Mouse (Mus musculus): ENCODE measurements around the gene Cd101. TPM values are rescaled to one million over a fixed set of nuclear protein-coding genes. Genes with fewer than 3 reads are reported as not detected.

The Cd101 gene
- 0.05 and 0.09 TPM in 2 replicates for polyA plus RNA-seq (2015; fragmentation: Nextera tagmentation; extraction: Ambion mirVana)

- H3K27me3 ChIP-seq: no peaks in the 10 kb centered on the region
- H3K4me3 ChIP-seq: no peak within 1 kb of the TSS
- H3K27ac ChIP-seq (replicated peaks): no peak within 1 kb of the TSS
- no peak for ATAC-seq (ENCODE audit: low FRiP score, low read depth)
- H3K9me3 ChIP-seq: no peaks in the 10 kb centered on the region
- H3K9ac ChIP-seq: no peak within 1 kb of the TSS
- no peak within 1 kb of the TSS for H3K4me2 ChIP-seq
- no peaks in the 10 kb centered on the region for H3K4me1 ChIP-seq (replicated peaks)
- H3K36me3 ChIP-seq: no peaks in the 10 kb centered on the region
- 92% methylated on average over 4 of the region's 4 CpGs for WGBS
These were observed at the start of gene Cd101 for GRCm38 (mm10) chr3:101029339-101029738. Gene Cd101 (minus strand): TSS chr3:101029556.

- Histone ChIP-seq H3K4me1 (replicated peaks) (0 out of 2 replicates have a peak, but pooled peaks cover 12% of the 10 kb centered on the region), H3K9ac (no peak overlapping the region), H3K9me3 (no peaks in the 10 kb centered on the region), H3K4me2 (no peak overlapping the region), H3K36me3 (no peaks in the 10 kb centered on the region), H3K27ac (replicated peaks) (no peak overlapping the region), H3K4me3 (no peak overlapping the region), H3K27me3 (no peaks in the 10 kb centered on the region)
- WGBS: 83% methylated on average over 1 of the region's 1 CpGs
- ATAC-seq (ENCODE audit: low FRiP score, low read depth): no peak; the same call in 1 of the 2 replicates
These were observed 49.0 kb upstream of the Cd101 start for GRCm38 (mm10) chr3:101078344-101078743.

GRCm38 (mm10) chr3:101077710-101078100 is 48.3 kb upstream of the Cd101 start:
- Histone ChIP-seq H3K4me1 (replicated peaks) (0 out of 2 replicates have a peak, but pooled peaks cover 12% of the 10 kb centered on the region), H3K9ac (no peak overlapping the region), H3K27ac (replicated peaks) (no peak overlapping the region), H3K36me3 (no peaks in the 10 kb centered on the region), H3K27me3 (no peaks in the 10 kb centered on the region), H3K4me3 (no peak overlapping the region), H3K4me2 (no peak overlapping the region), H3K9me3 (no peaks in the 10 kb centered on the region)
- ATAC-seq (ENCODE audit: low FRiP score, low read depth): no peak
- 56% methylated on average over 6 of the region's 6 CpGs for WGBS

DNA sequence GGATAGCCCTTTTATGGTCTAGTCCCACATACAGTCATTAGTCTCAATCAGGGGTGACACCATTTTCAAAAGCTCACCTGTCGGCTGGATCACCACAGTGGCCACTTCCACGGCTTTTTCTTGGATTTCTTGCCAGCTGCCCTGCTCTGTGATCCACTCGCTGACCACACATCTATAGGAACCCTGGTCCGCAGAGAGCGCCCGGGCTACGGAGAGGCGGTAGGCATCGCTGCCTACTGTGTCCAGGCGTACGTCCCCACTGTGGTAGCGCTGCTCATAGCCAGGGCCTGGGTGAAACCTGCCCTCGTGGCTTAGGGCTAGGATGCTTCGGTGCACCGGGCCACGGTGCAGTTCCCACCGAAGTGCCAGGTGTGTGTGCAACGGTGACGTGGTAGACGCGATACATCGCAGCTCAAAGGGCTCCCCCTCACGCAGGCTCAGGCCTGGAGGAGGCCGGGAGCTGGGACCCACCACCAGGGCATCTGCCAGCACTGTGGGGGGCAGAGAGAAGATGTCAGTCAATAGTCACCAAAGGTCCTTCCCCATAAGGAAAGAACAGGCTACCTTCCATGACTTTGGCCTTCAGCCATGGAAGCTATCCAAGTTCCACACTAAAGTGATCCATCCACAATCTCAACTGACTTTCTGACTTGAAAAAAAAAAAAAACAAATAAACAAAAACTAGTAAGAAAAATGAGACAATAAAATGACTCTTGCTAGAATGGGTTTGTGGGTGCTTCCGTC is 47.8 kb upstream of the Cd101 start:
- no peaks in the 10 kb centered on the region for H3K36me3 ChIP-seq
- H3K9ac ChIP-seq: no peak overlapping the region
- no peak overlapping the region for H3K27ac ChIP-seq (replicated peaks)
- H3K4me2 ChIP-seq: no peak overlapping the region
- H3K4me3 ChIP-seq: no peak overlapping the region
- WGBS: 88% methylated on average over 25 of the region's 25 CpGs
- no peaks in the 10 kb centered on the region for H3K27me3 ChIP-seq
- H3K9me3 ChIP-seq: no peaks in the 10 kb centered on the region
- ATAC-seq (ENCODE audit: low FRiP score, low read depth): no peak
- 0 out of 2 replicates have a peak, but pooled peaks cover 12% of the 10 kb centered on the region for H3K4me1 ChIP-seq (replicated peaks)

DNA sequence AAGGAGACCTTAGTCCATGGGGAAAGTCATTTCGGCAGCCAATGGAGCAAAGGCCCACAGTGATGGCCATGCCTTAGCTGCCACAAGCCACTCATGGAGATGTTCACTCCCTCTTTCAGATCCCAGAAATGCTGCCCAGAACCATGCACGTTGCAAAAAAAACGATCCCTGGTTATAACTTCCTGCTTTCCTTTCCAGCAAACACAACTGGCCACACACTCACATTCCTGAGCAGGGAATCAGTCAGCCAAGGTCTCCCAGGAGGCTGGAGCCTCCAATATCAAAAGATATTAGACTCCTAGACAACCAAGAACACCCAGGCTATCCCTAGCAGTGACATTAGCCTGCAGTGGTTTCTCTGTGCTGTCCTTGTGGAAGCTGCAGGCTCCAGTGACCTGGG is 46.5 kb upstream of the Cd101 start:
- Histone ChIP-seq H3K4me2 (no peak overlapping the region), H3K27ac (replicated peaks) (no peak overlapping the region), H3K4me1 (replicated peaks) (peaks cover 18% of the 10 kb centered on the region; the same call in 1 of the 2 replicates), H3K9ac (no peak overlapping the region), H3K27me3 (no peaks in the 10 kb centered on the region), H3K9me3 (no peaks in the 10 kb centered on the region), H3K4me3 (no peak overlapping the region), H3K36me3 (no peaks in the 10 kb centered on the region)
- no peak for ATAC-seq (ENCODE audit: low FRiP score, low read depth)
- 84% methylated on average over 3 of the region's 3 CpGs for WGBS

DNA sequence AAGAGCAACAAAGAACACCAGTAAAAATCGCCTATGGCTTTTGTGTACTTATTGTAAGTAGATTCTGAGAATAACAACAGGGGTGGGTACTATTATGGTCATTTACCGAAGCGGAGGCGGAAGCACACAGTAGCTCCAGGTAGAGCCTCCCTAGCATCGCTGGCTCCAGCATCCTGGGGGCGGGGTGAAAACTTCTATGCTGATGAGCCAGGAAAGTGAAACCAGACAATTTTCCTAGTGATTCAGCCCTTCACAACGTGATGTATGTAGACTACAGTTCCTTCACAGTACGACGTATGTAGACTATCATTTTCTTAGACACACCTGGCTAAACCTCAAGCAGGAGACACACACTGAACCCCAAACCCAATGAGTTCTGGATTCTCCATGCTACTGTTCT is 44.0 kb upstream of the Cd101 start:
- H3K9me3 ChIP-seq: no peaks in the 10 kb centered on the region
- 83% methylated on average over 9 of the region's 9 CpGs for WGBS
- peaks cover 24% of the 10 kb centered on the region for H3K4me1 ChIP-seq (replicated peaks)
- ATAC-seq (ENCODE audit: low FRiP score, low read depth): no peak
- no peak overlapping the region for H3K4me2 ChIP-seq
- no peak overlapping the region for H3K27ac ChIP-seq (replicated peaks)
- H3K9ac ChIP-seq: no peak overlapping the region
- no peaks in the 10 kb centered on the region for H3K36me3 ChIP-seq
- H3K27me3 ChIP-seq: no peaks in the 10 kb centered on the region
- H3K4me3 ChIP-seq: no peak overlapping the region

DNA sequence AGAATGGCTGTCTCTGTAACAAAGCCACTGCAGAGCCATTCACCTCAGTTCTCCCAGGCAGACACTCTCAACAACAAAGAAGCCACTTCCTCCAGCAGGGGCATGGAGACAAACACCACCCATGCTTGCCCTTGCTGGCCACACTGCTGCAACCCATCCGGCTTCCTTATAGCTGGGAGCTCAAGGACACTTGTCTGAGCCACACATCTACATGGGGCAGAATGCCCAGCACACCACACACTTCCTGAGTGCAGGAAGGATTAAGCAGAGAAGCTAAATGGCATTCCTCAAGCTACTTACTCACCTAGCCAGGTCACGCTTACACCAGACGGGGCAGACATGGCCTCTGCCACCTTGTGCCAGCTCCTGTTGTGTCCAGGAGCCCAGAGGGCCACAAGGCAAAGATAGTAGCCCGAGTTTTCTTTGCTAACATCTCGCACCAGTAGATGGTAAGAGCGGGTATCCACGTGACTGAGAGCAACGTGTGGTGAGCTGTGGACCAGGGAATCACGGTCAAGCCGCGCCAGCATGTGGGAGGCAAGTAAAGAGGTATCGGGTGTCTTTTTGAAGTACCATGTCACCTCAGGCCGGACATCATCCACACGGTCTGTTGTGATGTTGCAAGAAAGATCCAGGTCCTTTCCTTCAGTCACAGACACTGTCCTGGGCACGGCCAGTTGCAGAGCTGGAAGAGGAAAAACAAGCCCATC is 43.3 kb upstream of the Cd101 start:
- Histone ChIP-seq H3K27me3 (no peaks in the 10 kb centered on the region), H3K9ac (no peak overlapping the region), H3K4me1 (replicated peaks) (peaks cover 21% of the 10 kb centered on the region), H3K27ac (replicated peaks) (no peak overlapping the region), H3K4me2 (no peak overlapping the region), H3K9me3 (no peaks in the 10 kb centered on the region), H3K4me3 (no peak overlapping the region), H3K36me3 (no peaks in the 10 kb centered on the region)
- no peak for ATAC-seq (ENCODE audit: low FRiP score, low read depth)
- WGBS: 92% methylated on average over 15 of the region's 15 CpGs

DNA sequence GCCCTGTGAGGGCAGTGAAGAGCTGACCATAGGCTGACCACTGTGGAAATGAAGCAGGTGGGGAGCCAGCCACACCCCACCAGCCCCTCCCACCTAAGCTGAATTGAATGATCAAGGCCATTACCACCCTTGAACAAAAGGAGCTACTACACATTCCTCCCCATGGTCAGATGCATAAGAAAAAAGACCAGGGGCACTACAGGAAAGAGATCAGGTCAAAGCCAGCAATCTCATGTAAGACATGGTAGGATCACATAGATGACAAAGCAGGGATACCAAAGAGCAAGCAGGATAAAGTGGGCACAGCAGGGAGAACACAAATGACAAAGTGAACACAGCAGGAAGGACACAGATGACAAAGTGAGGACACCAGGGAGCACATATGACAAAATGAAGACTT is 42.2 kb upstream of the Cd101 start:
- Histone ChIP-seq H3K4me2 (no peak overlapping the region), H3K4me3 (no peak overlapping the region), H3K27ac (replicated peaks) (no peak overlapping the region), H3K9me3 (no peaks in the 10 kb centered on the region), H3K27me3 (no peaks in the 10 kb centered on the region), H3K4me1 (replicated peaks) (peaks cover 19% of the 10 kb centered on the region), H3K9ac (no peak overlapping the region), H3K36me3 (no peaks in the 10 kb centered on the region)
- no peak for ATAC-seq (ENCODE audit: low FRiP score, low read depth)

DNA sequence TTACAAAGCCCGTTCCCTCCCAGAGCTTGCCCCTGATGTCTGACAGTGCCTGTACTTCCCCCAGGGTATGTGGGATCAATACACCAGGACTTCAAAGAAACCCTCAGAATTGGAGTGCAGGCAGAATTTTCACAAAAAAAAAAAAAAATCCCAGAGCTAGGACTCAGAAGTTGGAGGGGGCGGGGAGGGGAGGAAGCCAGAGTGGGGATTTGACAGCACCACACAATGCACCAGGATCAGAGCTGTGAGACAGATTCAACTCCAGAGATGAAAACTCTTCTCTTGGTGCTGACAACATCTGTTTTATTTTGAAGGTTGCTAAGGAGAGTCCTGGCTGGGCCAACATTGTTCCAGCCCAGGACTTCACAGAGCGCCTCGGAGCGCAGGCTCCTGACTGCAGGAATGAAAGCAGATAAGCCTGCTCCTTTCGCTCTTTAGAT is 41.5 kb upstream of the Cd101 start:
- Histone ChIP-seq H3K4me3 (no peak overlapping the region), H3K9me3 (no peaks in the 10 kb centered on the region), H3K9ac (no peak overlapping the region), H3K36me3 (no peaks in the 10 kb centered on the region), H3K4me1 (replicated peaks) (peaks cover 19% of the 10 kb centered on the region), H3K27me3 (no peaks in the 10 kb centered on the region), H3K27ac (replicated peaks) (0 out of 2 replicates have a peak overlapping the region, but pooled peaks have one; percentile 23), H3K4me2 (no peak overlapping the region)
- WGBS: 52% methylated on average over 6 of the region's 6 CpGs
- ATAC-seq (ENCODE audit: low FRiP score, low read depth): 0 out of 2 replicates have a peak, but pooled peaks have one; percentile 7

GRCm38 (mm10) chr3:101070230-101070795 is 41.0 kb upstream of the Cd101 start:
- Histone ChIP-seq H3K4me3 (no peak overlapping the region), H3K9ac (no peak overlapping the region), H3K4me2 (no peak overlapping the region), H3K27ac (replicated peaks) (0 out of 2 replicates have a peak overlapping the region, but pooled peaks have one; percentile 23), H3K27me3 (no peaks in the 10 kb centered on the region), H3K36me3 (no peaks in the 10 kb centered on the region), H3K9me3 (no peaks in the 10 kb centered on the region), H3K4me1 (replicated peaks) (peaks cover 19% of the 10 kb centered on the region)
- peak; percentile 29; the same call in 1 of the 2 replicates for ATAC-seq (ENCODE audit: low FRiP score, low read depth)
- WGBS: 53% methylated on average over 10 of the region's 10 CpGs

- no peak for ATAC-seq (ENCODE audit: low FRiP score, low read depth)
- H3K36me3 ChIP-seq: no peaks in the 10 kb centered on the region
- peaks cover 19% of the 10 kb centered on the region for H3K4me1 ChIP-seq (replicated peaks)
- H3K9ac ChIP-seq: no peak overlapping the region
- no peak overlapping the region for H3K4me3 ChIP-seq
- 53% methylated on average over 5 of the region's 5 CpGs for WGBS
- no peak overlapping the region for H3K27ac ChIP-seq (replicated peaks)
- H3K27me3 ChIP-seq: no peaks in the 10 kb centered on the region
- no peak overlapping the region for H3K4me2 ChIP-seq
- no peaks in the 10 kb centered on the region for H3K9me3 ChIP-seq
These were observed 39.3 kb upstream of the Cd101 start for GRCm38 (mm10) chr3:101068701-101069100.

DNA sequence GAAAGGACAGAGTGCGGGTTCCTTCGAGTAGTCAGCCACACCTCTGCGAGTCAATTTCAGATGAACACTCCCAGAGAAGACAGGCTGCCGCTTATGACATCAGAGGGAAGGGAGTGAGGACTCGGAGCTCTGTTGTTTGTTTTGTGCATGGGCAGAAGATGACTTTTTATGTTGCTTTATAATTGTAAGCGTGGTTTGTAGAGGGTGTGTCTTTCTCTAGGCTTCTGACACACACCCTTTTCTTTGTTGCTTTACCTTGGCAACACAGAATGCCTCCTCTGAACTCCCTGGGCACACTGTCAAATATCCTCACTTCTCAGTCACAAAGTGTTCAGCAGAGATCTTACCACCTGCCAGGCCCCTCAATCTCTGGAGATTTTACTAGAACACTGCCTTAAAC is 36.8 kb upstream of the Cd101 start:
- WGBS: 79% methylated on average over 6 of the region's 6 CpGs
- H3K4me1 ChIP-seq (replicated peaks): peaks cover 17% of the 10 kb centered on the region

More for the DNA sequence above, 36.8 kb upstream of the Cd101 start:
- no peak for ATAC-seq (ENCODE audit: low FRiP score, low read depth)
- Histone ChIP-seq H3K9ac (no peak overlapping the region), H3K4me3 (no peak overlapping the region), H3K27ac (replicated peaks) (no peak overlapping the region), H3K27me3 (no peaks in the 10 kb centered on the region), H3K9me3 (no peaks in the 10 kb centered on the region), H3K36me3 (no peaks in the 10 kb centered on the region), H3K4me2 (no peak overlapping the region)
